Mouse (Mus musculus) lung, postnatal 25 days (tissue): ENCODE measurements around the gene Grin2a.

Experiments
- DNase-seq: peaks from one replicate; pipeline ENCODE4 v3.0.0; 2022; ENCODE audit warnings: low spot score

Grin2a gene

DNA sequence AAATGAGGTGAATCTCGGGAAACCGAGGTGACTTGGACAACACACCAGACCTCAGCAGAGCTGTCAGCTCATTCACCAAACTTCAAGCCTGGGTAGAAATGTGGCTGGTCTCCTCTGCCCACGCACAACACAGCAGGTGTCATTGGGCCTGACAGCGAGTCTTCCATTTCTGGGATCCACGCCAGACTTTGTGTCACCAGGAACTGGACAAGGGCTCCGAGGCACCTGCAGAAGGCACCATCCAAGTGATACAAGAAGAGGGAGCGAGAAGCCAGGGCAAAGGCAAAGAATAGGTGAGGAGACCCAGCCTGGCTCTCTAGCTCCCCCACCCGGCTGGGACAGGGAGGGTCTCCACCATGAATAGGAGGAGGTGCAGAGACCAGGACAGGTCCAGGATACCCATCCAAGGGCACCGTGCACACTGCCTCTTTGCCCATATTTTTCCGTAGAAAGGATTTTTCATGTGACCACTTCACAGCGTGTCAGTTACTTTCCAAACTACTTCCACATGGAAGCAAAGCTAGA lies 244.3 kb downstream of the Grin2a start:
- DNase-seq = no peak

DNA sequence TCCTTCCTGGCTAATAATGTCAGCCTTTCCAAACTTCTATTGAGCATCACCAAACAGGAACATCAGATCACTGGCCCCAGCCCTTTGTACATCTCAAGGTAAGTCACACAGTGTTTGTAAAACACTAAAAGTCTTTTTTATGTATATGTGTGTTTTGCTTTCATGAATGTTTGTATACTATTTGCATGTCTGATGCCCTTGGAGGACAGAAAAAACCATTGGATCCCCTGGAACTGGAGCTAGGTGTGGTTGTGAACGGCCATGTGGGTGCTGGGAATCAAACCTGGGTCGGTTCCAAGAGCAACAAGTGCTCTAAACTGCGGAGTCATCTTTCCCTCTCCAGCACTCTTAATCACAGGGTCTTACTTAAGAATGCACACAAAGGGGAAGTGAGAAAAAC lies 245.7 kb downstream of the Grin2a start:
- no peak for DNase-seq

DNA sequence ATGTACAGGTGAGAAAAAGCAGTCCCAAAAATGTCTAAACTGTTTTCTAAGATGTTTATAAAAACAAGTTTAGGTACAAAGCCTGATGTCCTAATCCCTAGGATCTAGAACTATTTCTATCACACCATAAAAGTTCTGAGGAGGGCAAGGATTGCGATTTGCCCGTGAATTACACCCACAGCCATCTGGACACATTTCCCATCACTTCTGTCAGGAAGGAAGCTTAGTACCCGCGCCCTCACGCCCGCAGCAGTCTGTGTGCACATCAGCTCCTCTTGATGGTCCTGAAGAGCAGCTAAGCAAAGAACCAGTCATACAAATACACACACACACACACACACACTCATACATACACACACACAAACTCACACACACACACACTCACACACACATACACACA lies 252.9 kb downstream of the Grin2a start:
- DNase-seq = no peak

DNA sequence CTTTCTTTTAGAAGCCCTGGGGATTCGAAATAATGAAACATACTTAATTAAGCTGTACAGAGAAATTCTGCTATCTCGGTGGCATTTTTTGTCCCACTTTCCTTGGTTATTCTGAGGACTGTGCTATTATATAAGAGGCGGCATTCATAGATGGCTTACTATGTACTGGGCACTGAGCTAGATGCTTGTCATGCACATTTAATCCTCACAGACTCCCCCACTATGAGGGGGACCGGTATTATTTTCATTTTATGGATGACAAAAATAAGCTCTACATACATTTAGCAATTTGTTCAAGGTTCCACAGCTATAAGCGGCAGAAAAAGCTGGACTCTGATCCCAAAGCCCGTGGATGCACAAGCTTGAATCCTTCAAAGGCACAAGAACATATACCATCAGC lies 256.7 kb downstream of the Grin2a start:
- no peak for DNase-seq

DNA sequence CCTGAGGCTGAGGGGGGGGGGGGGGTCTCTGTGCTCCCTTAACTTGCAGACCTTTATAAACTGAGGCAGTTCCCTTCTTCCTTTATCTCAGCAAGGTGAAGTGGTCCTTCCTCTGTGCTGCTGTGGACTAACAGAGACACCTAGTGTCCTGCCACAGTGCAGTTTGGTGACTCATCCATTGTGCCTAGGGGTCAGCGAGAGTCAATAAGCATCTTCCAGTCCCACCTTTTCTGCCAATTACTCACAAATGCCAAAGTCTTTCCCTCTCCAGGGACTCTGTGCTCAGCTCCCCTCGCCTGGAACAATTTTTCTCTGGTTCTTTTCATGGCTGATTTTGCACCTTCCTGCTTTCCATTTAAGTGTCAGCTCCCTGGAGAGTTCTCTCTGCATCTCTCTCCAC lies 258.2 kb downstream of the Grin2a start:
- no peak for DNase-seq

DNA sequence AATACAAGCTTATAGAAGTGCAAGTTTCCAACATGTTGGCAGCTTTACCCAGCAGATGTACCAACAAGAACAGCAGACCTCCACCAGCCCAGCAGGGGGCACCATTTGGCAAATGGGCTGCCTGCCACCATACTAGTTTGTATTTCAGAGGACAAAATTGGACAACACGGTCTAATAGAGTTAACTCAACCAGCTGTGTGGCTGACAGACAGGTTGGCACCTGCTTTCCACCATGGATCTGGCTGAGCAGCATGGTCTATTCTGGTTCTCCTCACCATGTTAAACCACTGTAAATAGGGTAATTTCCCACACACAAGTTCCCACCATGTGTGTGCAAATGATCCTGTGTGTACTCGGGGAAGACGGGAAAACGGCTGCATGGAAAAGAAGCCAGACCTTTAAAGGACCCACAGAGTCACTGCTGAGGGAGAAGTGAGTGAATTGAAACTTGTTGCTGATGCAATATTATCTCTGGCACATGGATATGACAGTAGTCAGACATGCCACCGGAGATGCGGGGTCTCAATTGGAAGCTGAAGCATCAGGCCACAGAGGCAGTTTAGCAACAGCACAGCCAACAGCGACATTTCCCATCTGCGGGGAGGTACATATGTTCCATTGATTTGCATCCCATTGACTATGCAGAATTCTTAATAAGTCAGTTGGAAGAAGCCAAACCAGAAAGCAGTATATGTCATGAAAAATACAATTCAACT lies 259.8 kb downstream of the Grin2a start:
- DNase-seq = no peak

DNA sequence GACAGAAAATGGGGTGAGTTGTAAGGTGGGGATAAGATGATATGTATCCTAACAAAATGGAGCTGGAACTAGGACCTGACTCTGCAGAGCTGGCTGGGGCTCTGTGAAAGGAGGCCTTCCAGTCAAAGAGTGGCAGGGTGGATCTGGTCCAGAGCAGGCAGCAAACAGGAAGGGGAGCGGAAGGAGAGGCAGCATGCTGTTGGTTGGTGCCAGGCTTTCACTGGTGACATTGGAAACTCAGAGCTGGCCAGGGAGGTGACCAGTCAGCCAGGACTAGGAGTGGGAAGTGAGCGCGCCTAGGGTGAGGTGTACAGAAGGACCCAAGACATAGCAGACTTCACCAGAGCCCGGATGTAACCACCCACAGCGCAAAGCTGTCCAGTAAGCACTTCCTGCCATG lies 267.8 kb downstream of the Grin2a start:
- no peak for DNase-seq

DNA sequence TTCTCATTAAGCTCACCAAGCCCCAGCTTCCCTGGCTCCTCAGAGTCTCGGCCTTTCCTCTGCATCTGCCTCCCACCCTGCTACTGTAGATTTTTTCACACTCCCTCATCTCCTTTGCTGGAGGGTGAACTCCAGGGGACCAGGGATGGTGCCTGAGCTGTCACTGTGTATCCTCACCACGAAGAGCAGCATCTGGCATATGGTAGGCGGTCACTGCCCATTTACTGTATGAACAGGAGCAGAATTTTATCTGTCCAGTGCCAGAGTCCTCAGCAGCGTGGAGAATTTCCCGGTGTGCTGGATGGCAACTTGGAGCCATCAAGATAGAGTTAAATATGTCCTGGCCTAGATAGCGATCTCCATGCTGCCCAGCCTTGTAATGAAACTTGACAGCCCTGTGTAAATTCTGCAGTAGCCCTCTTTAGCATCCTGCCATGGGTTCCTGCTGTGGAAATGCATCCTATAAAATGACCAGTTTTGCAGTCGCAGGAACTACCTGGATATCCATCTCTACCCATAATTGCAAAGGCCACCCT lies 269.7 kb downstream of the Grin2a start:
- DNase-seq = no peak

DNA sequence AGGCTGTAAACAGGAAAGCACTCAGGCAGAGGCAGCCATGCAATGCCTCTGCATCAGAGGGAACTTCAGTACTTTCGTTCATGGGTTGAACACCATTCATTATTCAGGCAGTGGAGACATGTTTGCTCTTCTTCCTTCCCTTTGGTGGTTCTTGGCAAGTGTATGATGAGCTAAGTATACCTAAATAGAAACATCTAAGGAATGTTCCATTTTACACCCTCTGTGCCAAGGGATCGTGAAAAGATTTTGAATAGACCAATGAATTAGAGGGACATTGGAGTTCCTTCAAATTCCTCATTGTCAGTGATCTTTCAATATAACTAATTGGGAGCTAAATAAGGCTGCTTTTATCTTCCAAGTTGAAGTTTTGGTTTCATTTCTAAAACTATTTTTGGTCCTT lies 284.0 kb downstream of the Grin2a start:
- DNase-seq = no peak

DNA sequence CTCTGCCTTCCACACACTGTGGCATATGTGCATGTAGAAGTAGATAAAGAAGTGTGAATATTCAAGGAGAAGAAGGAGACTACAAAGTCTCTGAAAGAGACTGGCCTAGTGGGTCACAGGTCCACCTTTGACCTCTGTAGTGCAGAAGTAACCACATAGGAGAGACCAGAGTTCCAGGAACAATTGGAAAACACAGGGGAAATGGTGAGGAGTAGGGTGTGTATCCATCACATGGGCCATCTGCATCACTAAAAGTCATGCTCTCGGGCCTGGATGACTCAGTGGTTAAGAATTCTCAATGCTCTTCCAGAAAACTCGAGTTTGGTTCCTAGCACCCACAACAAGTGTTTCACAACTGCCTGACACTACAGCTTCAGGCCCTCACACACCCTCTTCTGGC lies 285.4 kb downstream of the Grin2a start:
- no peak for DNase-seq

DNA sequence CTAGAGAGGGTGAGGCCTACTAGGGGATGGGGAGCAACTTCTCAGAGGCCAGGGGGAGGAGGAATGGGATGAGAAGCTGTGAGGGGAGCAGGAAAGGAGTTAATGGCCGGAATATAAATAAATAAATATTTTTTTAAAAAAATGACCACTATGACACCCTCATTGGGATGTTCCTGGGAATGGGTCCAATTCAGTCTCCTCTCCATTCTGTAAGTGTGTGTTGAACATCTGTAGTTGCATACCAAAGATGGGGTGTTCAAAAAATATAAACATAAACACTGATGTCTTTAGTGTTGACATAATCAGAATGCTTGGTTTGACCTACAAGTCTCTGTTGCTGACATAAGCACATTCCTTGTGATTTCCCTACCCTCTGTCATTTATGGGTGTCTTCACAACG lies 298.2 kb downstream of the Grin2a start:
- DNase-seq = no peak

DNA sequence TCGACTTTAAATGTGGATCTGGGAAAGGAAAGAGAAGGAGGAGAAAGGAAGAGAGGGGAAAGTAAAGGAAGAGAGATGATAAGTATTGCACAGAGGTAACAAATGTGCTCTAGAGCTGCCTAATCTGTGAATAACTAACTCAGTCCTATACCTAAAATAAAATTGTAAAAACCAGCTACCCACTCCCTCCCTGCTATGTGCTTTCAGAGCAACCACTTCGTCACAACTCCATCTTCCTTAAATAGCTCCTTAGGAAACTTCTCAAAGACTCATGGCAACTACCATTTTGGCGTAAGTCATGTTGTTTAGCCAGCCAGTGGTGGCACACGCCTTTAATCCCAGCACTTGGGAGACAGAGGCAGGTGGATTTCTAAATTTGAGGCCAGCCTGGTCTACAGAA lies 301.3 kb downstream of the Grin2a start:
- no peak for DNase-seq

DNA sequence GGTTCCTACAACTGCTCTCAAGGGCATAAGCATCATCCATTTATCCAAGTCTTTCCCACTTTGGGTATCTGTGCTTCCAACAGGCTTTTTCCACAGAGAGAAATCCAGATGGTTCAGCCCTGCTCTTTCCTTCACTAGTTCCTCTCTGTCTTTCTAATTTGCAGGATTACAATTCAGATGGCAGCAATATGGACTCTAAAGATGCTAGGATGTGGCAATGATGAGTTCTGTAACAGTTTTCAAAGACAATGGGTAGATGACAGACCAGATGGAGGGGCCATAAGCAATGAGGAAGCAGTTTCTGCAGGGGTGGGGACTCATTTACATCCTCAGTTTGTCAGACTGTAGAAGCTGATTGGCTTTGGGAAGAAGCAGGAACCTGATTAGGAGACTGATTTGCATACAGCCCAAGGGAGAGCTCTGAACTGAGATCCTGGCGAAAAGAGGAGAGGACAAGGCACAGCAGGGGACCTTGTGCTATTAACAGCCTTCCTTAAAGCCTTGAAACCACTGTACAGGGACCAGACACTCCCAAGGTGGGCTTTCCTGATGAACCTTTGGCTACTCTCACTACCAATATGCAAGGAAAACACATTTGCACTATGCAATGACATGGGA lies 306.7 kb downstream of the Grin2a start:
- DNase-seq = no peak

DNA sequence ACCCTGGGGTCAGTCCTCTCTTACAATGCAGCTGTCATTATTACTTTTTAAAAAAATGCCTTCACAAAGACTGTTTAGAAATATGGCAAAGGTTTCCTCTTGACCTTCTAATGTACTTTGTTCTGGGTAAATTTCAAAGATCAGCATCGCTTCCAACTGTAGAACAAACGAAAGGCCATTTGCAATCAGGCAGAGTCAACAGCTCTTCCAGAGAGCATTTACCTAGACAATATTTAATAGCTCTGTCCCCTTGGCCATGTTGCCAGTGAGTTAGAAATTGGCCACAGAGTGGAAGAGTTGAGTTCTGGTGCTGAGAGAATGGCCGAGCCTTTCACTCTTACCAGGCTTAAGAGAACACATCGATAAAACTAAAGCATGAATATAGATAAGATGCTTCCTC lies 314.8 kb downstream of the Grin2a start:
- no peak for DNase-seq

DNA sequence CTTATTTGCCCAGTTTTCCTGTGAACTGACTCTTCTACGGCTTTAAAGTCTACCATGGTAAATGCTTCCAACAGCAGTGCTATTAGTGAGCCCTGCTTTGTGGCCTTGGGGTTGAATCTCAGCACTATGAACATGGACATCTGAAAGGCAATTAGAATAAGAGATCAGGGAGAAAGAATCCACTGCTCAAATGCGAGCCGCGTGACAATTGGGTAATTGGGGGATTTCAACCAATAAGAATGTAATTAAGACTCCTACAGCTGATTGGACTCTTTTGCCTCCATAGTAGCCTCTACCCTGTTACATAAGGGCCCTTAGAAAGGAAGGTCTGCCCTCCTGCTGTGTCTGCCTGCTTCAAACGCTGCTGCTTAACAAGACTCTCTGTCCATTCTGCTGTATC lies 315.4 kb downstream of the Grin2a start:
- no peak for DNase-seq

DNA sequence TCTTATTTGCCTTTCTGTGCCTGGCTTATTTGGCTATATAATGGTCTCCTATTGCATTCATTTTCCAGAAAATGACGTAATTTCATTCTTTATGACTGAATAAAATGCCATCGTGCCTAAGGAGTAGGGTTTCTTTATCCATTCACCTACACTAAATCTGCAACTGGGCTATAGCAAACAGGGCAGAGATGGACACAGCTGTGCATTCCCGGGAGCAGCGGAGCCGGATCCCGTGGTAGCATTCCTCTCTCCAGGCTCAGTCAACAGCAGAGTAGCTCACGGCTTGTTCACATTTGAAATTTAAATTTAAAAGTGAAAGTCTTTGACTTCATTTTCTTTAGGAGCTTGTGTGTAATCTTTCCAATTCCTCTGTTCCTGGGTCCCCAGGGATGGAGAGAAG lies 316.6 kb downstream of the Grin2a start:
- no peak for DNase-seq

DNA sequence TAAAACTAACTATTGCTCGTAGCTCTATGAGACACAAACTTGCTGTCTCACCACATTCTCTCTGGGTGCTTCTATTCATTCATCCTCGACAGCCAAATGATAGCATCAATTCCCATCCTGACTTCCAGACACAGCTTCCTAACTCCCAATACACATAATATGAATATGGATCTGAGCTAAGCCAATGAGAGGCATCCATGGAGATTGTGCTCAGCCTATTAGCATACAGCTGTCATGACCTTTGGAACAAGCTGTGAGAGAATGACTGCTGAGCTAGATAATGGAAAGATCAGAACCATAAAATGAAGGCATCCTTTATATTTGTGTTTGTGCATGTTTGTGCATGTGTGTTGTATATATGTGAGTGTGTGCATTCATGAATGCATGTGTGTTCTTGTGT lies 323.0 kb downstream of the Grin2a start:
- DNase-seq = no peak

DNA sequence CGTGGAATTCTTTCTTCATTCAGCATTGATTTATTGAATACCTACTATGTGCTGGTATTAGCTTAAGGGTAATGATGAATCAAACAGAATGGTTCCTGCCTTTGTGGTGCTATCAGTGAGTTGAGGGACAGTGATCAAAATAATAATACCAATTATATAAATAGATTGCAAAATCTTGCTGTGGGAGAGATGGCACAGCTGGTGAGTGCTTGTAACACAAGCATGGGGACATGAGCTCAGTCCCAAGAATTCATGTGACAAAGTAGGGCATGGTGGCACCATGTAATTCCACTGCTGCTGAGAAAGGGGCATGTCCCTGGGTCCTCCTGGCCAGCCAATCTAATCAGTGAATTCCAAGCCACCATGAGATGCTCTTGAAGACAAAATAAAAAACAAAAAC lies 324.1 kb downstream of the Grin2a start:
- DNase-seq = peak; percentile 35

DNA sequence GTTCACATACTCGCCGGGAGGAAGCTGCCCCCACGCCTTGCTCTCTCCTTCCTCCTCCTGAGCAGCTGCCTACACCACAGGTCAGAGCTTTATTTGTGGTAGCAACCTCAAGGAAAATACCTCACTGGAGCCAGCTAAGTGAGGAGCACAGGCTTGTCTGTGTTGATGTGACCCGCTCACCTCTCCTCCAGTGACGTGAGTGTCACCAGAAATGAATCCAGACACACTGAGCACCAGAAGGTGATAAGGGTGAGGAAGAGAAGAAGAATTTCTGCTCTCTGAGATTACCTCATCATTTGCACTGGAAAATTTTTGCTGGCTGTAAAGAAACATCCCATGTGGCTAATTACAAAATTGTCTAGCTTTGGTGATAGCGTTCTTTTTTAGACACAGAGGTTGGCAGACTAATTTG lies 324.6 kb downstream of the Grin2a start:
- DNase-seq = peak; percentile 20

DNA sequence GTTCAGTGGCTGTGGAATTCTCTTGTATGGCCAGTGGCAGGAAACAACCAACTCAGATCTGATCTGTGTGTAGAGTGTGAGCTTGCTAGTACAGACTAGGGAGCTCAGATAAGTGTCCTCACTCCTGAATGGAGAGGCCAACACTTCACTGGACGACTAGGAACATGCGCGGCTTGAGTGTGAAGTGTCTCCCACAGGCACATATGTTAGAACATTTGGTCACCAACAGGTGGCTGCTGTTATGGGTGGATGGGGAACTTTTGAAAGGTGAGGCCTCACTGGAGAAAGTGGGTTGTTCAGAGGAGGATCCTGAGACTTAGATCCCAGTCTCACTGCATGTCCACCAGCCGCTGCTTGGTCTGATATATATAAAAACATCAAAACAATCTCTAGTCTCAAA lies 329.5 kb downstream of the Grin2a start:
- no peak for DNase-seq

DNA sequence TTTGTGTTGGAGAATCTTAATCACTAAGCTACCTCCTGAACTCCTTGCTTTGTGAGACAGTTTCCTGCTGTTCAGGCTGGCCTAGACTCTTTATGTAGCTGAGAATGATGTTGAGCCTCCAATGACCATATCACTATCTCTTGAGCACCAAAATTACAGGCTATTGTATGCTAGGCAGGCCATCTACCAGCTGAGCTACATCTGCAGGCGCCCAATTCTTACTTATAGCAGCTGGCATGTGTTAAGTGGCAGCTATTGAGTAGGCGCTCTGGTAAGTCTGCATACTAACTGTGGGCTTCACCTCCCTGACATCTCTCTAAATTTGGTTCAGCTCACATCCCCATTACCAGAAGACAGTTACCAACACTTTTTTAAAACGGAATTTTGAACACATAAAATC lies 331.3 kb downstream of the Grin2a start:
- DNase-seq = no peak

DNA sequence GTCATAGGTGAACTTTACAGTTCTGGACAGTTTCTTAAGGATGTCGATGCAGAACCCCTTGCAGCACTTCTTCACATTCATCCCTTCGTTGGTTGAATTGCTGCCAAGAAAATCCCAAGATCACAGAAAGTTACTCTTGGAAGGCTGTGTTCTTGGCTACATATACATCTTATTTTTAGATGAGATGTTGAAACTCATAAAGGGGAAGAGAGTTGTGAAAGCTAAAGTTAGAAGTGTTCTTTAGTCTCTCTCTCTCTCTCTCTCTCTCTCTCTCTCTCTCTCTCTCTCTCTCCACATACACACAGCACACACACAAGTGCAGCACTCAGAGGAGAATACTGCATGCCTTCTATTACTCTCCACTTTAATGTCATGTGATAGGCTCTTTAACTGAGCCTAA lies 331.9 kb downstream of the Grin2a start:
- DNase-seq = no peak

DNA sequence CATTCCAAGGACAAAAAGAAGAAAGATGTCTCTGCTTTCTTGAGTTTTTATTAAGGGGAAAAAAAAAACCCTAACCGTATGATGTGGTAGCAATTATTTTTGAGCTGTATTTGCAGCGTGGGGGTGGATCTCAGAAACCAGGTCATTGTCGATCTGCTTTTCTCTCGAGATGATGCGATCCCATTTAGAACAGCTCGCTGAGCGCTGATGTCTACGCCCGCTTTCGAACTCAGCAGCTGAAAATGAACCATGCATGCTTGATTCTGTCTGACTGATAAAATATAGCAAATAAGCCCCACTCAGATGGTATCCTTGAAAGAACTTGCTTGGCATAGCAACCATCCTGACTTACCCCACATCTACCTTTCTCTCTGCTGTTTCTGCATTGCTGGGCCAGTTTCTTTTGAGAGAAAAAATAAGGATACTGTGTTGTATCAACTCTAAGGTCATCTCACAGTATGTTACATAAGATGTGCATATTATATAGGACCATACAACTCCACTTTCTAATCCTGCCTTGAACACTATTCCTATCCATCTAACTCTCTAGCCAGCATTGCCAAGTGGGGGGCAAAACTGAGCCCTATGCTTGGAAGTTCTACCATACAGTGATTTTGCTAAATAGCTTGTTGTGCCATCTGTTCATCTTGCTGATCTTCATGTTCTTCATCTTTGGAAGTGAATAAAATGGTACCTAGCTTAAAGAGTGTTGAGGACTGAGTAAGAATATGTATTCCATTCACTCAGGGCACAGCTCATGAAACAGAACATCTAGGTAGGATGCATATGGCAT lies 369.5 kb downstream of the Grin2a start:
- no peak for DNase-seq
